Mouse (Mus musculus) kidney, embryonic 15.5 days (tissue): ENCODE results near the gene Nmnat3. TPM values are rescaled to one million over a fixed set of nuclear protein-coding genes. Genes with fewer than 3 reads are reported as not detected.
A peak's percentile ranks its signal among the peaks of the same experiment; 100 is the strongest.

Source experiments
- ATAC-seq: fragments of 200-750 bp; cut with Nextera tagmentation; replicated peaks from 2 replicates; pipeline ENCODE4 v1.8.0; 2017; ENCODE audit warnings: moderate TSS enrichment; ENCODE audit not compliant: low FRiP score
- H3K27ac ChIP-seq: fragments of 300-500 bp; sonication (generic); 2 replicates; pipeline ENCODE4 v1.5.1; 2015; ENCODE audit warnings: mild to moderate bottlenecking, inconsistent platforms
- H3K27me3 ChIP-seq: fragments of 300-500 bp; sonication (generic); 2 replicates; pipeline ENCODE4 v1.6.1; 2015; ENCODE audit warnings: inconsistent platforms
- H3K36me3 ChIP-seq: fragments of 300-500 bp; sonication (generic); 2 replicates; pipeline ENCODE4 v1.6.1; 2015; ENCODE audit warnings: inconsistent platforms
- H3K4me1 ChIP-seq: fragments of 300-500 bp; sonication (generic); 2 replicates; pipeline ENCODE4 v1.6.1; 2015; ENCODE audit warnings: inconsistent platforms
- H3K4me2 ChIP-seq: fragments of 300-500 bp; sonication (generic); 2 replicates; pipeline ENCODE4 v1.6.1; 2015; ENCODE audit warnings: moderate library complexity, mild to moderate bottlenecking, inconsistent platforms
- H3K4me3 ChIP-seq: fragments of 300-500 bp; sonication (generic); replicated peaks from 2 replicates; pipeline ENCODE4 v1.5.1; 2015; ENCODE audit warnings: mild to moderate bottlenecking, inconsistent platforms
- H3K9ac ChIP-seq: fragments of 300-500 bp; sonication (generic); 2 replicates; pipeline ENCODE4 v1.6.1; 2015; ENCODE audit warnings: mild to moderate bottlenecking, inconsistent platforms
- H3K9me3 ChIP-seq: fragments of 300-500 bp; sonication (generic); replicated peaks from 2 replicates; pipeline ENCODE4 v1.6.1; 2016; ENCODE audit warnings: inconsistent platforms
- WGBS: fragments of 180-500 bp; shearing (Covaris S2); methylation state at CpG from one replicate; pipeline ENCODE4 v1.1.7; 2015; ENCODE audit warnings: mixed read lengths; 5-methylcytosine and 5-hydroxymethylcytosine counted together
- polyA plus RNA-seq: library from polyadenylated mRNA; unstranded; fragments of >200 nt; fragmentation: Nextera tagmentation; extraction: Ambion mirVana; gene quantifications from 2 replicates; pipeline ENCODE4 v1.2.1, GENCODE M21; 2015

The Nmnat3 gene
- polyA plus RNA-seq, 1 experiment from 2014 or later, result 10.4 TPM

GRCm38 (mm10) chr9:98340427-98340826 is 53.2 kb downstream of the Nmnat3 start:
- Histone ChIP-seq H3K4me2 (no peak overlapping the region), H3K36me3 (no peaks in the 10 kb centered on the region), H3K9me3 (no peaks in the 10 kb centered on the region), H3K4me3 (no peak overlapping the region), H3K27ac (no peak overlapping the region), H3K9ac (no peak overlapping the region), H3K27me3 (no peaks in the 10 kb centered on the region), H3K4me1 (peaks cover 14% of the 10 kb centered on the region)
- peak; percentile 62; the same call in 1 of the 2 replicates for ATAC-seq
- WGBS, result 46% methylated on average over 4 of the region's 4 CpGs

GRCm38 (mm10) chr9:98345840-98346239 is 58.6 kb downstream of the Nmnat3 start:
- peaks cover 10% of the 10 kb centered on the region; the same call in 1 of the 2 replicates for H3K4me1 ChIP-seq
- H3K27me3 ChIP-seq, result no peaks in the 10 kb centered on the region
- 88% methylated on average over 1 of the region's 1 CpGs for whole genome bisulfite sequencing
- H3K36me3 ChIP-seq, result no peaks in the 10 kb centered on the region
- H3K4me2 ChIP-seq, result no peak overlapping the region
- no peak overlapping the region for H3K4me3 ChIP-seq
- H3K27ac ChIP-seq, result no peak overlapping the region
- H3K9ac ChIP-seq, result no peak overlapping the region
- no peak for ATAC-seq
- no peaks in the 10 kb centered on the region for H3K9me3 ChIP-seq

- Histone ChIP-seq H3K4me3 (no peak overlapping the region), H3K9me3 (no peaks in the 10 kb centered on the region), H3K36me3 (no peaks in the 10 kb centered on the region), H3K27me3 (no peaks in the 10 kb centered on the region), H3K4me2 (no peak overlapping the region), H3K9ac (no peak overlapping the region), H3K27ac (no peak overlapping the region), H3K4me1 (peaks cover 9% of the 10 kb centered on the region; the same call in 1 of the 2 replicates)
- WGBS, result 81% methylated on average over 4 of the region's 4 CpGs
- ATAC-seq, result no peak
Measured at GRCm38 (mm10) chr9:98346240-98346639, 59.0 kb downstream of the Nmnat3 start.

GRCm38 (mm10) chr9:98347021-98347420 is 59.8 kb downstream of the Nmnat3 start:
- 74% methylated on average over 3 of the region's 3 CpGs for WGBS
- Histone ChIP-seq H3K4me3 (no peak overlapping the region), H3K36me3 (no peaks in the 10 kb centered on the region), H3K4me2 (no peak overlapping the region), H3K9me3 (no peaks in the 10 kb centered on the region), H3K9ac (no peak overlapping the region), H3K27me3 (no peaks in the 10 kb centered on the region), H3K27ac (no peak overlapping the region), H3K4me1 (peaks cover 9% of the 10 kb centered on the region; the same call in 1 of the 2 replicates)
- no peak for ATAC-seq

GRCm38 (mm10) chr9:98350318-98351144 is 63.3 kb downstream of the Nmnat3 start:
- Histone ChIP-seq H3K9me3 (no peaks in the 10 kb centered on the region), H3K27ac (no peak overlapping the region), H3K4me1 (peaks cover 9% of the 10 kb centered on the region; the same call in 1 of the 2 replicates), H3K27me3 (no peaks in the 10 kb centered on the region), H3K4me3 (no peak overlapping the region), H3K36me3 (no peaks in the 10 kb centered on the region), H3K9ac (no peak overlapping the region), H3K4me2 (no peak overlapping the region)
- no peak for ATAC-seq
- WGBS, result 28% methylated on average over 4 of the region's 4 CpGs

- peaks cover 9% of the 10 kb centered on the region; the same call in 1 of the 2 replicates for H3K4me1 ChIP-seq
- H3K9ac ChIP-seq, result no peak overlapping the region
- H3K9me3 ChIP-seq, result no peaks in the 10 kb centered on the region
- ATAC-seq, result no peak
- H3K27ac ChIP-seq, result no peak overlapping the region
- H3K36me3 ChIP-seq, result no peaks in the 10 kb centered on the region
- no peak overlapping the region for H3K4me2 ChIP-seq
- H3K4me3 ChIP-seq, result no peak overlapping the region
- 79% methylated on average over 6 of the region's 6 CpGs for WGBS
- no peaks in the 10 kb centered on the region for H3K27me3 ChIP-seq
Measured at GRCm38 (mm10) chr9:98352332-98352731, 65.1 kb downstream of the Nmnat3 start.

GRCm38 (mm10) chr9:98354919-98355318 is 67.7 kb downstream of the Nmnat3 start:
- H3K27ac ChIP-seq, result no peak overlapping the region
- no peaks in the 10 kb centered on the region for H3K9me3 ChIP-seq
- no peaks in the 10 kb centered on the region for H3K27me3 ChIP-seq
- no peak for ATAC-seq
- no peak overlapping the region for H3K4me2 ChIP-seq
- 83% methylated on average over 3 of the region's 3 CpGs for WGBS
- no peak overlapping the region for H3K4me3 ChIP-seq
- no peaks in the 10 kb centered on the region for H3K36me3 ChIP-seq
- H3K9ac ChIP-seq, result no peak overlapping the region
- H3K4me1 ChIP-seq, result peaks cover 5% of the 10 kb centered on the region; the same call in 1 of the 2 replicates

GRCm38 (mm10) chr9:98361047-98361446 is 73.8 kb downstream of the Nmnat3 start:
- Histone ChIP-seq H3K36me3 (no peaks in the 10 kb centered on the region), H3K9ac (no peak overlapping the region), H3K27me3 (no peaks in the 10 kb centered on the region), H3K4me3 (no peak overlapping the region), H3K4me1 (peaks cover 6% of the 10 kb centered on the region; the same call in 1 of the 2 replicates), H3K4me2 (no peak overlapping the region), H3K9me3 (no peaks in the 10 kb centered on the region), H3K27ac (no peak overlapping the region)
- no peak for ATAC-seq
- 72% methylated on average over 3 of the region's 3 CpGs for WGBS

- H3K4me3 ChIP-seq, result no peak overlapping the region
- H3K4me1 ChIP-seq, result peaks cover 8% of the 10 kb centered on the region; the same call in 1 of the 2 replicates
- no peaks in the 10 kb centered on the region for H3K9me3 ChIP-seq
- no peak overlapping the region for H3K4me2 ChIP-seq
- H3K36me3 ChIP-seq, result no peaks in the 10 kb centered on the region
- H3K27me3 ChIP-seq, result no peaks in the 10 kb centered on the region
- WGBS, result 22% methylated on average over 8 of the region's 8 CpGs
- H3K9ac ChIP-seq, result no peak overlapping the region
- H3K27ac ChIP-seq, result no peak overlapping the region
- ATAC-seq, result no peak
Measured at GRCm38 (mm10) chr9:98366075-98366474, 78.8 kb downstream of the Nmnat3 start.

- no peak for ATAC-seq
- Histone ChIP-seq H3K9ac (no peak overlapping the region), H3K9me3 (no peaks in the 10 kb centered on the region), H3K27me3 (no peaks in the 10 kb centered on the region), H3K36me3 (no peaks in the 10 kb centered on the region), H3K4me1 (peaks cover 8% of the 10 kb centered on the region; the same call in 1 of the 2 replicates), H3K27ac (no peak overlapping the region), H3K4me2 (no peak overlapping the region), H3K4me3 (no peak overlapping the region)
- 89% methylated on average over 13 of the region's 13 CpGs for WGBS
Measured at GRCm38 (mm10) chr9:98367333-98367962, 80.2 kb downstream of the Nmnat3 start.

- Histone ChIP-seq H3K9me3 (no peaks in the 10 kb centered on the region), H3K36me3 (no peaks in the 10 kb centered on the region), H3K27ac (no peak overlapping the region), H3K4me3 (no peak overlapping the region), H3K9ac (no peak overlapping the region), H3K4me2 (no peak overlapping the region), H3K4me1 (peaks cover 8% of the 10 kb centered on the region; the same call in 1 of the 2 replicates), H3K27me3 (no peaks in the 10 kb centered on the region)
- WGBS, result 76% methylated on average over 5 of the region's 8 CpGs
- ATAC-seq, result no peak
Measured at GRCm38 (mm10) chr9:98369707-98370106, 82.5 kb downstream of the Nmnat3 start.

GRCm38 (mm10) chr9:98373358-98373757 is 86.1 kb downstream of the Nmnat3 start:
- 92% methylated on average over 5 of the region's 5 CpGs for WGBS

More at GRCm38 (mm10) chr9:98373358-98373757, 86.1 kb downstream of the Nmnat3 start:
- Histone ChIP-seq H3K4me2 (no peak overlapping the region), H3K27me3 (no peaks in the 10 kb centered on the region), H3K27ac (no peak overlapping the region), H3K4me1 (peaks cover 10% of the 10 kb centered on the region), H3K36me3 (no peaks in the 10 kb centered on the region), H3K9me3 (no peaks in the 10 kb centered on the region), H3K9ac (no peak overlapping the region), H3K4me3 (no peak overlapping the region)
- no peak for ATAC-seq
